Mouse (Mus musculus): ENCODE results near the gene Rhcg.

- TF ChIP-seq POLR2A (IDR thresholded peaks at IDR 0.05; ENCODE audit: borderline replicate concordance, control insufficient read depth, low read depth, low read length) = no peak
- no peak for TF ChIP-seq CTCF (IDR thresholded peaks at IDR 0.05; ENCODE audit: control insufficient read depth, insufficient read depth, low read length)
These were observed 14.4 kb upstream of the Rhcg start for GRCm38 (mm10) chr7:79631773-79632348.

All from bone marrow, adult 2 months (tissue).